Mouse (Mus musculus) lung, adult 2 months (tissue): ENCODE measurements around the gene Gphn.

ENCODE experiments used
- CTCF ChIP-seq: fragments of 200-500 bp; IDR thresholded peaks from 2 replicates; pipeline ENCODE4 v1.5.1; 2011; ENCODE audit warnings: mild to moderate bottlenecking, low read length, control low read depth; ENCODE audit not compliant: insufficient read depth
- POLR2A ChIP-seq: fragments of 200-500 bp; IDR thresholded peaks from 2 replicates; pipeline ENCODE4 v1.6.1; 2011; ENCODE audit warnings: low read depth, mild to moderate bottlenecking, control low read depth, low read length, borderline replicate concordance; ENCODE audit errors: extremely low read depth

DNA sequence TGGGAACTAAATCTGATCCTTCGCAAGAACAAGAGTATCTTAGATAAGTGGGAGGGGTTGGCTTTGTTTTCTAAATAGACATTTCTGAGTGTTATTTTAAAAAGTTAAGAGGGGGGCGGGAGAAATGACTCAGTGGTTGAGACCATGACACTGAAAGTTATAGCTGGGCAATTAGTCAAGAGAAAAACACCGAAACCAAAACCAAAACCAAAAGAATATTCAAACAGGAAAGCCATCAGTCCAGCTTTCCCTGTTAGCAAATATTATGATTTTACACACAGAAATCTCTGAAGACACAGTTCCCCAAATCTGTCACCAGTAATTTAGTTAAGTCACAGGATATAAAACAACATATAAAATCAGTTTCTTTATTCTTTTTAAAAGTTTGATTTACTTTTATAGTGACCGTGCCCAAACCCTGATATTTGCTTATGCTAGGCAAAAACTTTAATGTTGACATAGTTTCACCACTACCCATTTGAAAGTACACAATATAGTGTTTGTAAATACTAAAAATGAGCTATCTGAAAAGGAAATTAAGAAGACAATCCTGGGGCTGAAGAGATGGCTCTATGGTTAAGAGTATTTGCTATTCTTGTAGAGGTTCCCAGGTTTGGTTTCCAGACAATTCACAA is 6.9 kb upstream of the Gphn start:
- TF ChIP-seq CTCF: no peak
- no peak for TF ChIP-seq POLR2A
